Mouse (Mus musculus) CH12.LX (cell line): ENCODE results near the gene Hoxa13. TPM values are rescaled to one million over a fixed set of nuclear protein-coding genes. Genes with fewer than 3 reads are reported as not detected.

Source experiments
- DNase-seq: peaks from one replicate; pipeline ENCODE4 v3.0.0-alpha.2; 2013; ENCODE audit errors: extremely low read depth
- H3K27ac ChIP-seq: 2 replicates; pipeline ENCODE4 v1.5.1; 2012; ENCODE audit warnings: low read depth, mild to moderate bottlenecking, control low read depth, moderate library complexity; ENCODE audit not compliant: insufficient read depth
- H3K27me3 ChIP-seq: replicated peaks from 2 replicates; pipeline ENCODE3; 2012; ENCODE audit warnings: inconsistent platforms
- H3K36me3 ChIP-seq, 2 experiments: replicated peaks in 1 of 2; 2 replicates each; pipeline versions ENCODE3 to v1.6.1; 2012; ENCODE audit warnings: inconsistent platforms in 1 of 2, low read length in 1 of 2, mild to moderate bottlenecking in 1 of 2, mixed read lengths in 1 of 2, moderate library complexity in 1 of 2; ENCODE audit not compliant: control insufficient read depth in 1 of 2, insufficient read depth in 1 of 2
- H3K4me1 ChIP-seq, 2 experiments: 2 replicates each; pipeline ENCODE4 v1.6.1; 2012; ENCODE audit warnings: inconsistent platforms in 1 of 2, moderate library complexity in 1 of 2; ENCODE audit not compliant: insufficient read depth in 2 of 2, control insufficient read depth in 1 of 2
- H3K4me2 ChIP-seq: 2 replicates; pipeline ENCODE4 v1.6.1; 2012; ENCODE audit warnings: low read depth, mild to moderate bottlenecking, control low read depth; ENCODE audit not compliant: poor library complexity, insufficient read depth, severe bottlenecking
- H3K4me3 ChIP-seq, 3 experiments: fragments of 150-350 bp in 1 of 3; sonication (generic) in 1 of 3; replicated peaks in 1 of 3; 2 replicates each; pipeline versions ENCODE3 to v1.5.1; 2011 to 2012; ENCODE audit warnings: low read depth in 2 of 3, low read length in 2 of 3, mild to moderate bottlenecking in 2 of 3, moderate library complexity in 2 of 3, control low read depth in 1 of 3, improper control_type of control experiment in 1 of 3, inconsistent platforms in 1 of 3, mixed read lengths in 1 of 3; ENCODE audit not compliant: poor library complexity in 1 of 3
- H3K79me2 ChIP-seq: replicated peaks from 2 replicates; pipeline ENCODE4 v1.6.1; 2012; ENCODE audit warnings: mild to moderate bottlenecking, moderate library complexity; ENCODE audit not compliant: control insufficient read depth, poor library complexity, insufficient read depth, severe bottlenecking; ENCODE audit errors: extremely low read depth
- H3K9ac ChIP-seq: 2 replicates; pipeline ENCODE4 v1.6.1; 2012; ENCODE audit warnings: low read depth, mild to moderate bottlenecking, control low read depth, moderate library complexity; ENCODE audit not compliant: insufficient read depth
- H3K9me3 ChIP-seq: replicated peaks from 2 replicates; pipeline ENCODE3; 2012; ENCODE audit warnings: low read length, inconsistent platforms, mixed read lengths
- CHD1 ChIP-seq: IDR thresholded peaks from 2 replicates; pipeline ENCODE4 v1.6.1; 2012; ENCODE audit warnings: low read depth, low read length, improper control_type of control experiment, inconsistent platforms
- CHD2 ChIP-seq: IDR thresholded peaks from 2 replicates; pipeline ENCODE4 v1.6.1; 2011; ENCODE audit warnings: low read length, improper control_type of control experiment
- CTCF ChIP-seq, 2 experiments: IDR thresholded peaks in 1 of 2; conservative IDR thresholded peaks in 1 of 2; 2 replicates each; pipeline ENCODE4 v1.5.1; 2011 to 2012; ENCODE audit warnings: low read depth in 2 of 2, low read length in 2 of 2, improper control_type of control experiment in 1 of 2, inconsistent platforms in 1 of 2, mild to moderate bottlenecking in 1 of 2, moderate library complexity in 1 of 2
- E2F4 ChIP-seq: IDR thresholded peaks from 2 replicates; pipeline ENCODE4 v1.6.1; 2011; ENCODE audit warnings: low read depth, low read length, improper control_type of control experiment; ENCODE audit not compliant: insufficient replicate concordance
- ELF1 ChIP-seq: IDR thresholded peaks from 2 replicates; pipeline ENCODE4 v1.6.1; 2014; ENCODE audit warnings: low read depth, mild to moderate bottlenecking, inconsistent platforms, low read length, improper control_type of control experiment
- EP300 ChIP-seq: IDR thresholded peaks from 2 replicates; pipeline ENCODE4 v1.6.1; 2011; ENCODE audit warnings: low read length, improper control_type of control experiment
- ETS1 ChIP-seq: conservative IDR thresholded peaks from 2 replicates; pipeline ENCODE4 v1.6.1; 2012; ENCODE audit warnings: low read depth, mild to moderate bottlenecking, inconsistent platforms, low read length, improper control_type of control experiment, moderate library complexity
- GABPA ChIP-seq: IDR thresholded peaks from 2 replicates; pipeline ENCODE4 v1.6.1; 2012; ENCODE audit warnings: low read depth, low read length, improper control_type of control experiment, inconsistent platforms; ENCODE audit not compliant: insufficient replicate concordance
- HCFC1 ChIP-seq: IDR thresholded peaks from 2 replicates; pipeline ENCODE4 v1.6.1; 2012; ENCODE audit warnings: low read depth, mild to moderate bottlenecking, inconsistent platforms, low read length, improper control_type of control experiment
- JUND ChIP-seq: conservative IDR thresholded peaks from 2 replicates; pipeline ENCODE4 v1.6.1; 2011; ENCODE audit warnings: low read depth, low read length, improper control_type of control experiment
- MAFK ChIP-seq: IDR thresholded peaks from 2 replicates; pipeline ENCODE4 v1.6.1; 2011; ENCODE audit warnings: low read length, improper control_type of control experiment; ENCODE audit not compliant: insufficient replicate concordance
- MEF2A ChIP-seq: IDR thresholded peaks from 2 replicates; pipeline ENCODE4 v1.6.1; 2014; ENCODE audit warnings: low read depth, mild to moderate bottlenecking, inconsistent platforms, low read length, improper control_type of control experiment, borderline replicate concordance
- MXI1 ChIP-seq: IDR thresholded peaks from 2 replicates; pipeline ENCODE4 v1.6.1; 2011; ENCODE audit warnings: mild to moderate bottlenecking, low read depth, low read length, improper control_type of control experiment
- NELFE ChIP-seq: IDR thresholded peaks from 2 replicates; pipeline ENCODE4 v1.6.1; 2011; ENCODE audit warnings: low read depth, low read length, improper control_type of control experiment
- NRF1 ChIP-seq: IDR thresholded peaks from 2 replicates; pipeline ENCODE4 v1.6.1; 2014; ENCODE audit warnings: low read depth, mild to moderate bottlenecking, inconsistent platforms, low read length, improper control_type of control experiment, moderate library complexity
- PAX5 ChIP-seq: IDR thresholded peaks from 2 replicates; pipeline ENCODE4 v1.6.1; 2012; ENCODE audit warnings: low read length, inconsistent platforms, mixed read lengths
- POLR2A ChIP-seq: IDR thresholded peaks from 2 replicates; pipeline ENCODE4 v1.6.1; 2011; ENCODE audit warnings: low read depth, mild to moderate bottlenecking, improper control_type of control experiment, low read length
- RAD21 ChIP-seq: IDR thresholded peaks from 2 replicates; pipeline ENCODE4 v1.6.1; 2011; ENCODE audit warnings: low read depth, mild to moderate bottlenecking, low read length, improper control_type of control experiment, moderate library complexity
- SMC3 ChIP-seq: IDR thresholded peaks from 2 replicates; pipeline ENCODE4 v1.6.1; 2011; ENCODE audit warnings: low read depth, low read length, improper control_type of control experiment
- TCF12 ChIP-seq: IDR thresholded peaks from 2 replicates; pipeline ENCODE4 v1.6.1; 2014; ENCODE audit warnings: low read depth, mild to moderate bottlenecking, inconsistent platforms, low read length, improper control_type of control experiment
- UBTF ChIP-seq: IDR thresholded peaks from 2 replicates; pipeline ENCODE4 v1.6.1; 2012; ENCODE audit warnings: low read depth, mild to moderate bottlenecking, inconsistent platforms, low read length, improper control_type of control experiment, moderate library complexity
- USF2 ChIP-seq: conservative IDR thresholded peaks from 2 replicates; pipeline ENCODE4 v1.6.1; 2011; ENCODE audit warnings: low read depth, low read length, improper control_type of control experiment
- ZKSCAN1 ChIP-seq: IDR thresholded peaks from 2 replicates; pipeline ENCODE4 v1.6.1; 2012; ENCODE audit warnings: low read depth, inconsistent platforms, low read length, improper control_type of control experiment, borderline replicate concordance
- ZMIZ1 ChIP-seq: IDR thresholded peaks from 2 replicates; pipeline ENCODE4 v1.6.1; 2012; ENCODE audit warnings: low read depth, mild to moderate bottlenecking, inconsistent platforms, low read length, improper control_type of control experiment
- dilution Hi-C: fragments of 300-500 bp; cut with MboI; formaldehyde crosslinking; loops from 2 replicates; pipeline ENCODE4 v1.14.3; 2020; ENCODE audit warnings: low sequenced_read_pairs; ENCODE audit not compliant: extremely low pct_unique_long_range_greater_than_20kb, extremely low pct_ligation_motif_present
- in situ Hi-C: fragments of 300-500 bp; cut with MboI; formaldehyde crosslinking; loops from 3 replicates; pipeline ENCODE4 v1.14.3; 2019; ENCODE audit warnings: low sequenced_read_pairs, low pct_ligation_motif_present, low pct_unique_long_range_greater_than_20kb, mixed read lengths
- polyA plus RNA-seq: library from polyadenylated mRNA; unstranded; fragments of >175 nt; gene quantifications from 2 replicates; pipeline ENCODE4 v1.2.1, GENCODE M21; 2012; ENCODE audit warnings: low read depth; ENCODE audit not compliant: insufficient read length
- total RNA-seq, 2 experiments: library from RNA; depleted of rRNA; stranded (reverse); fragments of 300-350 nt in 1 of 2; fragments of >200 nt in 1 of 2; gene quantifications; 2 replicates each; pipeline ENCODE4 v1.2.3; 2012 to 2014

Hoxa13 gene
- total and polyA plus RNA-seq, 3 experiments, result 0.17 TPM; not detected in 2

DNA sequence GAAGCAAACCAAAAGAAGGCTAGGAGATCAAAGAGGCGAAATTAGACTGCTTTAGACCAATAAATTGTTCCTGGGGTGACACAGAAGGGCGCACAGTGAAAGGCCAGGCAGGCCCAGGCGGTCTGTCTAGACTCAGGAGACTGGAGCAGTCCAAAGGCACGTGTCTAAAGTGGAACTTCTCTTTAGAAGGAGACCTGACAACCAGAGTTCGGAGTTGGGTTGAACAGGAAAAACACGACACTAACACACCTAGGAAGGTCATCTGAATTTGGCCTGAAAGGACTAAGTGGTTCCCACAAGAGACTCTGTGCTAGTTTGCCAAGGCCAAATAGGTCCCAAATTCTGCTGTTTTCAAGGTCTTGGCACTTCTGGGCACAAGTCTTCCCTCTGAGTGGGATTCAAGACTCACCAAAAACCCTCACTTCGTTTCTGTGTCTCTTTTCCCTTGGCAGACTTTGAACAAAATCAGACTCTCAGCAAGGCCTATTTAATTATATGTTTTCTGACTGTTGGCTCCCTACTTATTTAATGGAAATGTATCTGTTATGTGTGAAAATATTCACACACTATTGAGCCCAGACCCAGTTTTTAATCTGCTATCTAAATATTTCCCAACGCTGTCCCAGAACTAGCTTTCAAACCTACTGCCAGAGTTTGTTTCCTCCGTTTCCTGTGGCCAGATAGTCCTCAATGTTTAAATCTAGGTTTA, 41.3 kb downstream of the Hoxa13 start:
- no peaks in the 10 kb centered on the region for H3K27me3 ChIP-seq
- in situ Hi-C loops, result loop anchor here (10.0 to 25.0 kb wide), 2 partner anchors 207 to 355 kb away; partner anchors contain the start of gene Skap2

DNA sequence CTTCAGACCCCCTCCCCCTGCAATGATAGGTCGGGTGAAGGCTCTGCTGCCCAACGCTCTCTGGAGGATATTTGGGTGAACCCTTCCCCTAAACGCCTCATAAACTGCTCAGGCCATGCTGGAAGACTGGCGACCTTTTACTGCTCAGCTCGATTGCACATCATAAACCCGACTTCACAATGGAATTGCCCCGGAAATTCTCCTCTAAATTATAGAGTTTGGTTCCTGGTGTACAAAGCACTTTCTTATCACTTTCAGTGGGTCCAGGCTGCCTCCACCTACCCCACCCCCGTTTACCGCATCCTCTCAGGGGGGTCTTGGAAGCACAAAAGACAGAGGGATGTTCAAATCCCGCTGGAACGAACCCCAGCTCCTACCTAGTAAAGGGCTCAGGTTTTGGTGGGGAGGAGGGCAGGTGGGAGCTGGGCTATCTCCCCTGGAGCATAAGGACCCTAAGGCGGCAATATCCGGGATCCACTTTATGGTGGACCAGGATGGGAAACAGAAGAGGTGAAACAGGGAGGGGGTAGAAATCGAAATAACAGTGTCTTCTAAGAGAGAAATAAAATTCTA, 42.0 kb downstream of the Hoxa13 start:
- no peaks in the 10 kb centered on the region for H3K27me3 ChIP-seq
- no peaks in the 10 kb centered on the region for H3K36me3 ChIP-seq
- H3K27ac ChIP-seq, result no peak overlapping the region
- peaks cover 20% of the 10 kb centered on the region for H3K9me3 ChIP-seq
- no peak overlapping the region for H3K9ac ChIP-seq
- TF ChIP-seq SMC3, result no peak
- no peak for TF ChIP-seq RAD21
- no peak for TF ChIP-seq JUND
- no peak for TF ChIP-seq E2F4
- no peak for TF ChIP-seq CTCF (conservative IDR thresholded peaks at IDR 0.05 in 1 of 2, IDR thresholded peaks at IDR 0.05 in 1 of 2; ENCODE audit: low read depth in 2 of 2, low read length in 2 of 2)
- TF ChIP-seq NRF1, result no peak
- no peak for TF ChIP-seq MXI1
- no peak for TF ChIP-seq ZMIZ1
- TF ChIP-seq USF2, result no peak
- TF ChIP-seq ETS1, result no peak
- no peak for TF ChIP-seq ZKSCAN1
- TF ChIP-seq CHD2, result no peak
- TF ChIP-seq UBTF, result no peak
- TF ChIP-seq NELFE, result no peak
- no peak for TF ChIP-seq MEF2A
- no peak for TF ChIP-seq MAFK
- peaks cover under 1 to 13% of the 10 kb centered on the region in 2 experiments; a peak in 2 of 4 replicates for H3K4me1 ChIP-seq
- in situ Hi-C loops (loop anchor here (10.0 to 25.0 kb wide), 2 partner anchors 206 to 354 kb away; partner anchors contain the start of gene Skap2), dilution Hi-C loops (no loop called here)
- no peaks in the 10 kb centered on the region for H3K79me2 ChIP-seq
- DNase-seq, result no peak
- no peak overlapping the region for H3K4me2 ChIP-seq
- H3K4me3 ChIP-seq, result no peak overlapping the region

More for the DNA sequence above, 41.3 kb downstream of the Hoxa13 start:
- dilution Hi-C loops, result no loop called here
- Histone ChIP-seq H3K4me1 (peaks cover 0 to 13% of the 10 kb centered on the region in 2 experiments; a peak in 2 of 4 replicates), H3K4me3 (no peak overlapping the region), H3K36me3 (no peaks in the 10 kb centered on the region), H3K27ac (no peak overlapping the region), H3K4me2 (no peak overlapping the region), H3K9ac (no peak overlapping the region), H3K9me3 (peaks cover 20% of the 10 kb centered on the region), H3K79me2 (no peaks in the 10 kb centered on the region)
- TF ChIP-seq POLR2A (no peak), PAX5 (no peak), ZKSCAN1 (no peak), TCF12 (no peak), CHD1 (no peak), ELF1 (no peak), HCFC1 (no peak), ZMIZ1 (no peak), GABPA (no peak), EP300 (no peak), CTCF (conservative IDR thresholded peaks at IDR 0.05 in 1 of 2, IDR thresholded peaks at IDR 0.05 in 1 of 2; ENCODE audit: low read depth in 2 of 2, low read length in 2 of 2) (no peak)
- DNase-seq, result no peak
